Mouse (Mus musculus) ES-Bruce4 (cell line): ENCODE measurements around the gene Eif3c. TPM values are rescaled to one million over a fixed set of nuclear protein-coding genes. Genes with fewer than 3 reads are reported as not detected.
A peak's percentile ranks its signal among the peaks of the same experiment; 100 is the strongest.

Source experiments
- H3K27ac ChIP-seq: 2 replicates; pipeline ENCODE4 v1.5.1; 2012; ENCODE audit warnings: low read length, inconsistent platforms; ENCODE audit not compliant: insufficient read depth
- H3K27me3 ChIP-seq: 2 replicates; pipeline ENCODE4 v1.6.1; 2012; ENCODE audit warnings: mild to moderate bottlenecking, low read length, inconsistent platforms; ENCODE audit not compliant: control insufficient read depth, poor library complexity, insufficient read depth, severe bottlenecking
- H3K36me3 ChIP-seq: 2 replicates; pipeline ENCODE4 v1.6.1; 2012; ENCODE audit warnings: inconsistent platforms, mild to moderate bottlenecking, low read length, moderate library complexity; ENCODE audit not compliant: control insufficient read depth, poor library complexity, insufficient read depth, severe bottlenecking
- H3K4me1 ChIP-seq: one replicate; pipeline ENCODE4 v1.8.1; 2011; ENCODE audit warnings: low read length; ENCODE audit not compliant: control insufficient read depth, insufficient read depth
- H3K4me3 ChIP-seq: 2 replicates; pipeline ENCODE4 v1.5.1; 2011; ENCODE audit warnings: low read depth, mild to moderate bottlenecking, low read length
- H3K9ac ChIP-seq: 2 replicates; pipeline ENCODE4 v1.6.1; 2012; ENCODE audit warnings: low read depth, mild to moderate bottlenecking, inconsistent platforms; ENCODE audit not compliant: poor library complexity, severe bottlenecking
- H3K9me3 ChIP-seq: replicated peaks from 2 replicates; pipeline ENCODE4 v1.6.1; 2012; ENCODE audit warnings: mild to moderate bottlenecking, low read length, inconsistent platforms; ENCODE audit not compliant: control insufficient read depth, poor library complexity, insufficient read depth, severe bottlenecking
- CTCF ChIP-seq: IDR thresholded peaks from one replicate; pipeline ENCODE4 v1.8.1; 2011; ENCODE audit warnings: low read depth, low read length
- EP300 ChIP-seq: IDR thresholded peaks from 2 replicates; pipeline ENCODE4 v1.6.1; 2011; ENCODE audit warnings: low read depth, low read length; ENCODE audit not compliant: insufficient read depth
- POLR2A ChIP-seq: IDR thresholded peaks from one replicate; pipeline ENCODE4 v1.8.1; 2011; ENCODE audit warnings: low read length; ENCODE audit not compliant: insufficient read depth
- polyA plus RNA-seq: library from polyadenylated mRNA; stranded (reverse); fragments of >200 nt; gene quantifications from 2 replicates; pipeline ENCODE4 v1.2.4, GENCODE M21; 2011; ENCODE audit warnings: low read depth; ENCODE audit not compliant: missing spikeins, insufficient read depth, insufficient read length

Eif3c gene
- polyA plus RNA-seq, 1 experiment = 348 TPM

GRCm38 (mm10) chr7:126601896-126602295, 35.7 kb upstream of the Eif3c start:
- H3K9me3 ChIP-seq = no peaks in the 10 kb centered on the region
- no peaks in the 10 kb centered on the region for H3K4me1 ChIP-seq
- H3K36me3 ChIP-seq = no peaks in the 10 kb centered on the region
- no peak overlapping the region for H3K4me3 ChIP-seq
- no peaks in the 10 kb centered on the region for H3K27me3 ChIP-seq
- TF ChIP-seq EP300 (no peak), POLR2A (no peak), CTCF (no peak)
- H3K27ac ChIP-seq = no peak overlapping the region
- no peak overlapping the region for H3K9ac ChIP-seq

GRCm38 (mm10) chr7:126598919-126599318, 32.7 kb upstream of the Eif3c start:
- no peaks in the 10 kb centered on the region for H3K36me3 ChIP-seq
- no peaks in the 10 kb centered on the region for H3K9me3 ChIP-seq
- no peak for TF ChIP-seq CTCF
- TF ChIP-seq EP300 = no peak
- no peak for TF ChIP-seq POLR2A
- no peaks in the 10 kb centered on the region for H3K27me3 ChIP-seq
- H3K27ac ChIP-seq = no peak overlapping the region
- H3K4me3 ChIP-seq = no peak overlapping the region
- H3K9ac ChIP-seq = no peak overlapping the region
- H3K4me1 ChIP-seq = no peaks in the 10 kb centered on the region

- H3K27ac ChIP-seq = no peak overlapping the region
- H3K4me1 ChIP-seq = no peaks in the 10 kb centered on the region
- H3K9ac ChIP-seq = no peak overlapping the region
- no peaks in the 10 kb centered on the region for H3K36me3 ChIP-seq
- no peaks in the 10 kb centered on the region for H3K9me3 ChIP-seq
- no peak overlapping the region for H3K4me3 ChIP-seq
- no peaks in the 10 kb centered on the region for H3K27me3 ChIP-seq
- TF ChIP-seq POLR2A (no peak), CTCF (no peak), EP300 (no peak)
Observed at GRCm38 (mm10) chr7:126596414-126596813, 30.2 kb upstream of the Eif3c start.

GRCm38 (mm10) chr7:126595890-126596289, 29.7 kb upstream of the Eif3c start:
- Histone ChIP-seq H3K9ac (no peak overlapping the region), H3K27ac (no peak overlapping the region), H3K9me3 (no peaks in the 10 kb centered on the region), H3K4me1 (no peaks in the 10 kb centered on the region), H3K4me3 (no peak overlapping the region), H3K27me3 (no peaks in the 10 kb centered on the region), H3K36me3 (no peaks in the 10 kb centered on the region)
- no peak for TF ChIP-seq CTCF
- TF ChIP-seq POLR2A = no peak
- TF ChIP-seq EP300 = no peak

- no peak within 1 kb of the TSS for H3K4me3 ChIP-seq
- H3K9ac ChIP-seq = no peak within 1 kb of the TSS
- H3K27ac ChIP-seq = no peak within 1 kb of the TSS
- no peak for TF ChIP-seq POLR2A
- no peak for TF ChIP-seq CTCF
- no peak for TF ChIP-seq EP300
- H3K27me3 ChIP-seq = no peaks in the 10 kb centered on the region
- H3K4me1 ChIP-seq = no peaks in the 10 kb centered on the region
- no peaks in the 10 kb centered on the region for H3K36me3 ChIP-seq
- H3K9me3 ChIP-seq = no peaks in the 10 kb centered on the region
Observed at GRCm38 (mm10) chr7:126594862-126595561, 28.8 kb upstream of the Eif3c start, which contains the start of gene Il27. Gene Il27, minus strand, starts transcription at chr7:126594941.

DNA sequence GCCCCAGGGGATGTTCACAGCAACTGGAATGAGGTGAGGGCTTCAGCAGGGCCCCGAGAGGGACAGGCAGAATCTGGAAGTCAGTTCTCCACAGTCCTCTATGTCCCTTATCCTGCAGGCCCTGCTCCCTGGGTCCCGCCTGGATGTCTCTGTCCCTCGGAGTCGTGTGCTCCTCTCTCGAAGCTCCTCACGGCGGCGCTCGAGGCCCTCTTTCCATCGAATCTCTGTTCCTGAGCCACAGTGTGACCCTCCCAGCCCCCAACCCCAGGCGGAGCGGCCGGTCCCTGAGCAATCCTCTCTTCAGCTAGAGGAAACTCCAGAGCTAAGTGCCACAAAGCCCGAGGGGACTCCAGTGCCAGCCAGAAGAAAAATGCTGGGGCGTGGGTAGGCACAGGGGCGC, 21.6 kb upstream of the Eif3c start:
- no peak overlapping the region for H3K27ac ChIP-seq
- no peaks in the 10 kb centered on the region for H3K36me3 ChIP-seq
- peak; percentile 81 for TF ChIP-seq CTCF
- no peak for TF ChIP-seq POLR2A
- no peaks in the 10 kb centered on the region for H3K27me3 ChIP-seq
- no peaks in the 10 kb centered on the region for H3K9me3 ChIP-seq
- peak overlapping the region; percentile 31 for H3K9ac ChIP-seq
- H3K4me1 ChIP-seq = peaks cover 1% of the 10 kb centered on the region
- peak overlapping the region; percentile 29 for H3K4me3 ChIP-seq
